Mouse (Mus musculus): ENCODE measurements around the gene Gm8693. TPM values are rescaled to one million over a fixed set of nuclear protein-coding genes. Genes with fewer than 3 reads are reported as not detected.
"Not testable (repeated sequence)": the region's sequence is repeated elsewhere in the genome, so short reads cannot be mapped to it uniquely, and the experiment has no call there.

Gm8693 gene
- polyA plus RNA-seq (2012) = not detected in 2 replicates

DNA sequence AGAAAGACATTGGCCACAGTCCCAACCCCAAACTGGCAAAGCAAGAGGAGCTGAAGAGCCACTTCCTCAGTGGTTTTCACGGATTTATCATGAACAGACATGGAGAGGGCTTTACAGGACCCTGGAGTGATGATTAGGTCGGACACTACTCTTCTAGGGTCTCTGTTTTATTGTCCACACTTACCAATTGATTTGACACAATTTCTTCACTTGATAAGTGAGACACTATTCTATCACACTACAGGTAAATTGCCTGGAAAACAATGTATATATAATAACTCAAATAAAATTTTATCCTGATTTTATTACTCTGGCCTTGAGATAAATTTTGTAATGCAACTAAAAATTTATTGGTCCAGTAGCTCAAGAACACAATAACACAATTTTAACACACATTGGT is at the start of gene Gm8693:
Gm8693 (minus strand) TSS at position 101 of the 400 bp plus-strand sequence.
- H3K4me1 ChIP-seq (ENCODE audit: control insufficient read depth); H3K4me3 ChIP-seq (replicated peaks); H3K27me3 ChIP-seq (ENCODE audit: control insufficient read depth); H3K9me3 ChIP-seq (ENCODE audit: control insufficient read depth, low read length); H3K36me3 ChIP-seq (ENCODE audit: control insufficient read depth): not testable (repeated sequence)

DNA sequence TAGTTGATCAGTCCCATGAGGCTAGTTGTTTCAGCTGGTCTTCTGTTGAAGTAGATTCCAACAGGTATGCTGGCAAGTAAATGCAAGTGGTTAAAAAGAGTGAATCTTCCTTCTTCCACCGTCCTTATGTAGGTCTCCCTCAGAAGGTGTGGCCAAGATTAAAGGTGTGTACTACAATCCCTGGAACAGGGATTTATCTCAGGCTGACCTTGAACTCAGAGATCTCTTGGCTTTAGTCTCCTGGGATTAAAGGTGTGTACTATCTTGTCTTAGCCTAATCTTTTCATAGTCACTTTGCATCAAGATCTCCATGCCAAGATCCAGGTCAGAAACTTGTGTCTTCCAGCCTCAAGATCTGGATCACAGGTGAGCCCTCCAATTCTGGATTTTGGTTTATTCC is 27.5 kb upstream of the Gm8693 start, which contains the start of gene Gm4567:
Gm4567 (minus strand) TSS at position 101 of the 400 bp plus-strand sequence.
- H3K36me3 ChIP-seq (ENCODE audit: control insufficient read depth); H3K4me1 ChIP-seq (ENCODE audit: control insufficient read depth); H3K9me3 ChIP-seq (ENCODE audit: control insufficient read depth, low read length); H3K27me3 ChIP-seq (ENCODE audit: control insufficient read depth); H3K4me3 ChIP-seq (replicated peaks): not testable (repeated sequence)

DNA sequence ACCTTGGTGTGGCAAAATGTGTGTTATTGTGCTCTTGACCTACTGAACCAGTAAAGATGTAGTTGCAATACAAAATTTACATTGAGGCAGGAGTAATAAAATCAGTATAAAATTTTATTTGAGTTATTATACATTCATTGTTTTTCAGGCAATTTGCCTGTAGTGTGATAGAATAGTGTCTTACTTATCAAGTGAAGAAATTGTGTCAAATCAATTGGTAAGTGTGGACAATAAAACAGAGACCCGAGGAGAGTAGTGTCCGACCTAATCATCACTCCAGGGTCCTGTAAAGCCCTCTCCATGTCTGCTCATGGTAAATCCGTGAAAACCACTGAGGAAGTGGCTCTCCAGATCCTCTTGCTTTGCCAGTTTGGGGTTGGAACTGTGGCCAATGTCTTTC is 34.4 kb downstream of the Gm8693 start, which contains the start of gene Vmn1r155:
Vmn1r155 (plus strand) TSS at position 301 of the 400 bp plus-strand sequence.
- H3K4me3 ChIP-seq (replicated peaks); H3K4me1 ChIP-seq (ENCODE audit: control insufficient read depth); H3K36me3 ChIP-seq (ENCODE audit: control insufficient read depth): not testable (repeated sequence)

More for the DNA sequence above, 34.4 kb downstream of the Gm8693 start, which contains the start of gene Vmn1r155:
- not testable (repeated sequence) for H3K9me3 ChIP-seq (ENCODE audit: control insufficient read depth, low read length); H3K27me3 ChIP-seq (ENCODE audit: control insufficient read depth)

Other genes with a start within 250 kb of the Gm8693 start
- not detected in 2 replicates for gene Gm10665, start 228.2 kb downstream of the Gm8693 start, polyA plus RNA-seq (2012)
- not detected in 2 replicates for gene Vmn1r151, start 192.6 kb downstream of the Gm8693 start, polyA plus RNA-seq (2012)
- gene Vmn1r152, start 169.3 kb downstream of the Gm8693 start, polyA plus RNA-seq (2012) = not detected in 2 replicates
- not detected in 2 replicates for gene Gm8677, start 157.4 kb downstream of the Gm8693 start, polyA plus RNA-seq (2012)
- gene Gm4201, start 127.0 kb downstream of the Gm8693 start, polyA plus RNA-seq (2012) = not detected in 2 replicates
- gene Gm4565, start 104.2 kb downstream of the Gm8693 start, polyA plus RNA-seq (2012) = not detected in 2 replicates
- gene Vmn1r155, start 34.3 kb downstream of the Gm8693 start, polyA plus RNA-seq (2012) = not detected in 2 replicates
- gene Gm4567, start 27.4 kb upstream of the Gm8693 start, polyA plus RNA-seq (2012) = not detected in 2 replicates
- gene Vmn1r157, start 69.4 kb upstream of the Gm8693 start, polyA plus RNA-seq (2012) = not detected in 2 replicates
- not detected in 2 replicates for gene Vmn1r158, start 98.5 kb upstream of the Gm8693 start, polyA plus RNA-seq (2012)
- gene Vmn1r159, start 151.3 kb upstream of the Gm8693 start, polyA plus RNA-seq (2012) = not detected in 2 replicates
- gene Vmn1r160, start 178.9 kb upstream of the Gm8693 start, polyA plus RNA-seq (2012) = not detected in 2 replicates

Data from erythroblast, embryonic 14.5 days (primary cell).